Mouse (Mus musculus): ENCODE data around the gene Nat14.
"Not testable (repeated sequence)": the region's sequence is repeated elsewhere in the genome, so short reads cannot be mapped to it uniquely, and the experiment has no call there.

The Nat14 gene

DNA sequence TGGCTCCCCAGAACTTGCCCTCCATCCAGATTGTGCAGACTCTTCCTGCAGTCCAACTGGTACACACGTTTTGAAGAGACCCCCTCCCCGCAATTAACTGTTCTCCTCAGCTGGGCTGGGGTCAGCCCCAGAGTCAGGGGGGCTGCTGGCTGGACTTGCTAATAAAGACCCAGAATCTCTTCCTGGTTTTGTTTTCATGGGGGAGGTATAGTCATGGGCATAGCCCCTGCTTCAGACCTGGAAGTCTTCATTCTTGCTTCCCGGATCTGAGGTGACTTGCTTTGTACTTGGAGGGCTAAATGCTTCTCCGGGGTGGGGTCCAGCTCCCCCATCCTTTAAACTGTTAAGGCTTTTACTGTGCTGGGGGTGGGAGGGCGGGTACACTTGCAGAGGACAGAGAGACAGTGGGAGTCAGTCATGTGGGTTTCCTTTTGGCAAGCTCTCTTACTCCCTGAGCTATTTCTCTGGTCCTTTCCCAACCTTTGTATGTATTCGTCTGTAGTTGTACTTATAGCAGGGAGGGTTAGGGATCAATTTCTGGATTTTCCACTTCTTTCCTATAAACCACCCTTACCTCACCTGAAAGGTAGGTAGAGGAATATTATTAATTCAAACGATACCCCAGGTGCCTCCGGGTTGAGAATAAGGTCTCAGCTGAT is at the start of gene Nat14:
Gene Nat14, plus strand, starts transcription at position 205 of the 659 bp plus-strand sequence.
- DNase-seq (ENCODE audit: low read depth) = no peak

DNA sequence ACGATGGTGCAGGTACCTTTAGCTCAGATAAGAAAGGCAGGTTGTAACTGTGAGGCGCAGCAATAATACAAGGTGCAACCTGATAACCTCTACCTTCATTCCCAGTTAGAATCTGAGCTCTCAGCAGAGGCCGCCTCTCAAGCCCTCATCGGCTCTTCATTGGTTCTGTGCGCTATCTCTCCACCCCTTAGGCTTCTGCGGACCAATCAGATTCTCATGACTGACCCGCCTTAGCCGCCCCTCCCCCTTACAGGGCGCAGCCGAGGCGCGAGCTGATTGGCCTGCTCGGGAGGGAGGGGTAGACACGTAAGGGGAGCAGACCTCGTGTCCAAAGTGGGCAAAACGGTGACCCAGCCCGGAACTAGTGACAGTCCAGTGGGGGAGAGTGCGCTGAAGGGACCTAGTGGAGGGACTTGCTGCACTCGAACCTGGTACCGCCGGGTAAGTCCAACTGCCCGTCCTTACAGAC is 45.0 kb upstream of the Nat14 start, which contains the start of gene Isoc2a:
Gene Isoc2a, plus strand, starts transcription at position 401 of the 469 bp plus-strand sequence.
- DNase-seq (ENCODE audit: low read depth) = peak; percentile 94

DNA sequence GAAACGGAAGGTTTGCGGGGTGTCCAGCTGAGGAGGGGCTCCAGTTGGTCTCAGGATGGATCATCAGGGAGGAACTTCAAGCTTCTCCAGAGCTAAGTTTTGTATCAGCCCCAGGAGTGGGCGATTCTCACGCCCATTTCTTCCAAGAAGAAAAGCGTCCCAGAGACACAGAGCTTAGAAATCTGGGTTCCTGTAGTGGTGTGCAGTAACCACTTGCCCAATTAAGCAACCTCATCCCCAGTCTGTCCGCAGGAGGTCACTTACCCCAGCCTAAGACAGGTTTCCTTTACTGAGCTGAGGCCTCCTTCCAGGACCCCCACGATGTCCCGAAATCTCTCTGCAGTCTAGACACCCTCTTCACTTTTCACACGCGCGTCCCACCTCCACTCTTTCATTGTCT is 44.6 kb upstream of the Nat14 start:
- DNase-seq (ENCODE audit: low read depth) = no peak

DNA sequence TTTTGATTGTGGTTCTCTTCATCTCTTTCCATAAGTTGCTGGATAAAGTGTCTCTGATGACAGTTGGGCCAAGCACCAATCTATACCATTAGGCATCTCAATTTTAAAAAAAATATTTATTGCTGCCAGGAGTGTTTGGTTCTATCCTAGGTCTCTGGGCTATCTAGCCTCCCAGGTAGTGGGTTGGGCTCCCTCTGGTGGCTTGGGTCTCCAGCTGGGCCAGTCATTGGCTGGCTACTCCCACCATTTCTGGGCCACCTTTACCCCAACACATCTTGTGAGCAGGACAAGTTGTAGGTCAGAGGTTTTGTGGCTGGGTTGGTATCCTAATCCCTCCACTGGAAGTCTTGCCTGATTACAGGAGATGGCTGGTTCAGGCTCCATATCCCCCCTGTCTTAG is 43.6 kb upstream of the Nat14 start:
- no peak for DNase-seq (ENCODE audit: low read depth)

DNA sequence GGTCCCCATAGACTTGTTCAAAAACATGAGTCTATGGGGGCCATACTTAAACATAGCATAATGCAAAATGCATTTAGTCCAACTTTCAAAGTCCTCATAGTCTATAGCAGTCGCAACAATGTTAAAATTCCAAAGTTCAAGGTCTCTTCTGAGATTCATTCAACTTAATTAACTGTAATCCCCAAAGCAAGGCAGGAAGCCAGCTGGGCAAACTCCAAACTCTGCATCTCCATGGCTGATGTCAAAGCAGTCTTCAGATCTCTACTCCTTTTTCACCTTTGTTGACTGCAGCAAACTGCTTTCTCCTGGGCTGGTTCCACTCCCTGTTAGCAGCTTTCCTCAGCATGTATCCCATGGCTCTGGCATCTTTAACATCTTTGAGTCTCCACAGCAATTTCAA is 42.8 kb upstream of the Nat14 start:
- DNase-seq (ENCODE audit: low read depth) = not testable (repeated sequence)

DNA sequence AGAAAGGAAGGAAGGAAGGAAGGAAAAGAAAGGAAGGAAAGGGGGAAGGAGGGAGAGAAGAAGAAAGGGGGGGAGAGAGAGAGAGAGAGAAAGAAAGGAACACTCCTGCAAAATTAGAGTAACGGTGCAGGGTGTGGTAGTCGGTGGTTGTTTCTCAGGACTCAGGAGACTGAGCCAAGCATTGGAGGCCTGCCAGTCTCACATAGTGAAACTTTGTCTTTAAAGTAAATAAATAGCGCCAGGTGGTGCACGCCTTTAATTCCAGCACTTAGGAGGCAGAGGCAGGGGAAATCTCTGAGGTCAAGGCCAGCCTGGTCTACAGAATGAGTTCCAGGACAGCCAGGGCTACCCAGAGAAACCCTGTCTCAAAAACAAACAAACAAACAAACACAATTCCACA is 35.1 kb upstream of the Nat14 start:
- DNase-seq (ENCODE audit: low read depth) = no peak

DNA sequence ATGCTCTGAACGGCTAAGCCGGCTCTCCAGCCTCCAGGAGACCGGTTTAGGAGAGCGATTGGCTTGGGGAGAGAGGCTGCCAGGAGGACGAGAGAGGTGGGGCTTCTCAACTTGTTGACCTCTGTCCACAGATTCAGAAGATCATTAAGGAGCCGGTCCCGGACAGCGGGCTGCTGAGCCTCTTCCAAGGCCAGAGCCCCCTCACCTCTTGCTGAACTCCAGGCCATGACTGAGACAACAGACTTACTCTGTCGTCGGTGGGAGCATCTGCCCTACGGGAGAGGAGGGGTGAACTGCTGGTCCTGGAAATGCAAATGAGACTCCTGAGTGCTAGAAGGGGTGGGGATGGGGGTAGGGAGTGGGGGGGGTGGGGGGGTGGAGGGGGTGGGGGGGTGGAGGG is 26.6 kb upstream of the Nat14 start:
- no peak for DNase-seq (ENCODE audit: low read depth)

DNA sequence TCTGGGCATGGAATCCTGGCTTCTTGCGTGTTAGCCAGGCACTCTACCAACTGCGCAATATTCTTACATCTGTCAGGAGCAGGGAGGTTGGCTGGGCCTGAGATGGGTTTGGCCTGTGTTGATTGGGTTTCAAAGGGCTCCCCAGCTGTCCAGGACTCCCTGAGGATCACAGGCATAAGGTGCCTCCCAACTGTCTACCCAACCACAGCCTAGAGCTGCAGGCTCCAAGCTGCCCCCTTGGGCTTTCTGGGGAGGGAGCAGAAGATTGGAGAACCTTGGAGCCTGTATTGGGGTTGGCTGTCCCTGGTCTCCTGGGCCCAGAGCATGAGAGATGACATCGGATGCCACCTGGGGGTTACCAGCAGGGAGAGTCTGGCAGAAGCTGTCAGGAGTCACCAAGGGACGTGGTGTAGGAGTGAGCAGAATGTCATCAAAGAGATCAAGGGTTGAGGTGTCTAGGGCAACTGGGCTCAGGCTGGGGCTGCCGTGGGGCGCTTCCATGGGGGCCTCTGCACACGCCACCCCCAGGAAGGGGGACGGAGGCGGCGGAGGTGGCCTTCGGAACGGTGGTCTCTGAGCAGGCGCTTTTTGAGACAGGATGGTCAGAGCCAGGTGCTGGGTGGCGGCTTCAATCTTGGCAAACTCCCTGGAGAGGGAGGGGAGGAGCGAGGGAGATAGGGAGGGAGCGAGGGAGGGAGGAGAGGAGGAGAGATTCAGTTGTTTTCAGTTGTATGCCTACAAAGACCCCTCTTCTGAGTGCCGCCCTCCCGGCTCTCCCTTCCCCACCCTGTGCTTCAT is 22.8 kb upstream of the Nat14 start:
- DNase-seq (ENCODE audit: low read depth) = no peak

DNA sequence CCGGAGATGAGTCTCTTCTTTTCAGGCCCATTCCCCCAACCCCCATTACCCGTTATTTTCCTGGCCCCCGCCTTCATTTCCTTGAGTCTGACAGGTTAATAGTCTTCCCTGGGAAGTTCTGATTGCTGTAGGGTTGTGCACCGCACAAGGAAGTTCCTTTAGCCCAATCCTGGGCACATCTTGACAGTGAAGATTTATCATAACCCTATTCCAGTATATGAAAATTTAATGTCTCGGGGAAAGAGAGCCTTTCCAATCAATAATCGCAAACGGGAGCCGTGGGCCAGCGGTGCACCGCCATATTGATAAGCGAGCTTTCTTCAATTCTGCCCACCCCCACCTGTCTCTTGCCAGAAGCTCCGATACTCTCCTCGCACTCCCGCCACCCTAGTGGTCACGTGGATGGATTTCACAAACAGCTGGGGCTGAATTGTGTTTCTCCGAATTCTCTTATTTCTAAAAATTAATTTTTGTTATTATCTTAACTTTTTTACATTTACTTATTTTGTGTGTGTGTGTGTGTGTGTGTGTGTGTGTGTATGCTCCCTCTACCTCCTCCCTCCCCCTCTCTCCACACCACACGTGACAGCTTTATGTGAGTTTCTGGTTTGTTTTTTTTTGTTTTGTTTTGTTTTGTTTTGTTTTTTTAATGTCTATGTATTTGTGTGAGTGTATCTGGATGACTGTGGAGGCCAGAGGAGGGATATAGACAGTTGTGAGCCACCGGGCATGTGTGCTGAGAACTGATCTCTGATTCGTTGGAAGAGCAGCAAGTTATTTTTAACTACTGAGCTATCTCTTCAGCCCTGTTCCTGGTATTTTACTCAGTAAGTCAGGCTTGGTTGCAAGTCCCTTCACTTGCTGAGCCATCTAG is 21.9 kb upstream of the Nat14 start:
- no peak for DNase-seq (ENCODE audit: low read depth)

DNA sequence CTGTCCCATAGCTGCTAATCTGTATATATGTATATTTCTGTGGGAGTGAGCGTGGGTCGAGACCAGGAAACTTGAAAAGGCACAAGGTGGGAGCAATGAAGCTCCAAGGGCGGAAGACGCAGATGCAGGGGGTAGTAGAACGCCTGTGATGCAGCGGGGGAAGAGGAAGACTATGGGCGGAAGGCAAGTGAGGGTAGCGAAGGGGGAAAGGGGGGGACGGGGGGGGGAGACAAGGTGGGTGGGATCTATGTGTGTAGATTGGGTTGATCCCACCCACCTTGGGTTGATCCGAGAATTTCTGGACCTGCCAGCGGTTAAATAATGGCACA is 21.3 kb upstream of the Nat14 start:
- DNase-seq (ENCODE audit: low read depth) = no peak

DNA sequence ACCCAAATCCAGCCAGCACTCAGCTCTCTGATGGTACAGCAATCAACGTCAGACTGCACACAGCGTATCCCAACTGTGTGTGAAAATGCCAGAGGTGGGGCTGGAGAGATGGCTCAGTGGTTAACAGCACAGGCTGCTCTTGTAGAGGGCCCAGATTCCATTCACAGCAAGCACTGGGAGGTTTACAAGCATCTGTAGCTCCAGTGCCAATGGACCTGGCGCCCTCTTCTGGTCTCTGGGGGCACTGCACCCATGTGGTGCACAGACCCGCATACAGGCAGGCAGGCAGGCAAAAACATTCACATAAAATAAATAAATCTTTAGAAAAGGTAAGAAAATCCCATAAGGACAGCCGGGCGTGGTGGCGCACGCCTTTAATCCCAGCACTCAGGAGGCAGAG is 20.7 kb upstream of the Nat14 start:
- no peak for DNase-seq (ENCODE audit: low read depth)

DNA sequence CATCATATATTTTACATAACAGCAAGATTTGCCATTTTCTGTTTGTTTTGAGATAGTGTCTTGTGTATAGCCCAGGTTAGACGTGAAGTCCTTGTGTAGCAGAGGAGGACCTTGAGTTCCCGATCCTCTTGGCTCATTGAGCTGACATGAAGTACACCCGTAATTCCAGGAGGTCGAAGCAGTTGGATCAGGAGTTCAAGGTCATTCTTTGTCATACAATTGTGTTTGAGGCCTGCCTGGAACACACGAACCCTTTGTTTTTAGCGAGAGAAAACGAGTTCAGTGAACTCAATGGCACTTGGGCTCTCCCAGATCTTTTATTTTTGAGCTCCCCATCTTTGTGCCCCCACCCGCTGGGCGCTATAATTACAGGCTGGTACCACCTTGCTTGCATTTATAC is 19.4 kb upstream of the Nat14 start:
- DNase-seq (ENCODE audit: low read depth) = no peak

DNA sequence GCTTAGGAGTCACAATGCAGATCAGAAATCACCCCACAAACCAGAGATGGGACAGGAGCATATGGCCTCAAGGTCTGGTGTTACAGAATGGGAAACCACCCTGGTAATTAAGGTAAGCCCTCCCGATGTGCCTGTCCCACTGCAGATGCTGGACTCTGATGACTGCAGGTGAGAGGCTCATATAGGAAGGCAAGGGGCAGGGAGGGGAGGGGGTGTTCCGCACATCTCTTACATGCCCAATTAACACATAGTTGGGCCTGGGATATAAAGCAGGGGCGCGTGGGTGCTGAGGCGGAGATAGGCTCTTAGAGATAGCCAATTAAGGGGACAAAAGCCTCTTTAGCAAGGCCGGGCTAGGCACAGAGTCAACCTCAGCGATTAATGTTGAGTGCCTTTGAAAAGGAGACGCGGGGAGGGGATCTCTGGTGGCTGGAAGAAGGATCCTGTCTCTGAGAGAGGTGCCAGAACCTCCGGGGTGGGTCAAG is 15.3 kb upstream of the Nat14 start, which contains the start of gene Gm36210:
Gene Gm36210, minus strand, starts transcription at position 51 of the 485 bp plus-strand sequence.
- DNase-seq (ENCODE audit: low read depth) = no peak

DNA sequence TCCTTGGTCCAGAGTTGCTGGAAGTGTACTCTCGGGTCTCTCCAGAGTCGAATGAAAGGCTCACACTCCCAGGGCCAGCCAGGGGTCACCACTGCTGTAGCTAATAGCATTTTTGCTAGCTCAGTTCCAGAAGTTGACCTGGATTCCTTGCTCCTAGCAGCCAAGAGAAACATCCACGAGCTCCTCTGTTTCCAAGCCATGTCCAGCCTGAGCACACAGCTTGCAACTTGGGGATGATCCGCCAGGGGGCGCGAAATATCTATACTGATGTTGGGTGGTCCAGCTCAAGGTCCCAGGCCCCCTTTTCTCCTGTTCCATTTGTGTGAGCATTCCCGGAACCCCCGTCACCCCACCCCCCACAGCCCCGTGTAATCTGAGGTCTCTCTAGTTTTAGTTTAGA is 10.3 kb upstream of the Nat14 start:
- DNase-seq (ENCODE audit: low read depth) = no peak

DNA sequence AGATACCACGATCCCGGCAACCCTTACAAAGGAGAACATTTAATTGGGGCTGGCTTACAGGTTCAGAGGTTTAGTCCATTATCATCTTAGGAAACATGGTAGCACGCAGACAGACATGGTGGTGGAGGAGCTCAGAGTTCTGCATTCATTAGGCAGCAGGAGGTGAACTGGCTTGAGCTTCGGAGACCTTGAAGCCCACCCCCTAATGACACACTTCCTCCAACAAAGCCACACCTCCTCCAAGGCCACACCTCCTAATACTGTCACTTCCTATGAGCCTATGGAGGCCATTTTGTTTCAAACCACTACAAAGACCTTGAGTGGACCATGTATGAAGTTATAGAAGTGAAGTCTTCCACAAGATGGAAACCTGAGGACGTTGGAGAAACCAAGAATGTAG is 9.6 kb upstream of the Nat14 start:
- DNase-seq (ENCODE audit: low read depth) = no peak

DNA sequence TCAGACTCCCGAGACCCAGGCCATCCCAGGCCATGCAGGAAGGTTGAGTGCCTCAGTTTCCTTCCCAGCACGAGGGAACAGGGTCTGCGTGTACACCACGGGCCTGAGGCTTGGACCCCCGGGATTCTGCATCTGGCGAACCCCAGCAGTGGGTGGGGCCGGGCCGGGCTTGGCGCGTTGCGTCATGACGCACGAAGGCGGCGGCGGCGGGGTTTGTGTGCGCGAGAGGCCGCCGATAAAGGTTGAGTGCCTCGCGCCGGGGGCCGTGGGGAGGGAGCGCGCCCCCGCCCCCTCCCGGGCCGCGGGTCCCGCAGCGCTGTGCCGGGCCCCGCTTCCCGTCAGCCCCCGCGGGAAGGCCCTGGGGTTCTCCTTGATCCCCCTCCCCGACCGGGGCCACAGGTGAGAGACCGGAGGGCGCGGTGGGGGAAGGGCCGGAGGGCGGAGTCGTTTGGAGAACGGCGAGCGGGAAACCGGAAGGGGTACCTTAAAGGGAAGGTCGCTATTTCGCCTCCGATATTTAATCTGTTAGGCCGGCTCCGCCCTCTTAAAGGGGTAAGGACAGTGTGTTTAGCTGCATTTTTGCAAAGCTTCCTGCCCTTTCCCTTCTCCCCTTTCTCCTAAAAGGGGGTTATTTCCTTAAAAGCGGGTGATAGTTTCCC is 6.7 kb upstream of the Nat14 start, which contains the start of gene Zfp628:
Gene Zfp628, plus strand, starts transcription at position 211 of the 659 bp plus-strand sequence.
- DNase-seq (ENCODE audit: low read depth) = peak; percentile 90

DNA sequence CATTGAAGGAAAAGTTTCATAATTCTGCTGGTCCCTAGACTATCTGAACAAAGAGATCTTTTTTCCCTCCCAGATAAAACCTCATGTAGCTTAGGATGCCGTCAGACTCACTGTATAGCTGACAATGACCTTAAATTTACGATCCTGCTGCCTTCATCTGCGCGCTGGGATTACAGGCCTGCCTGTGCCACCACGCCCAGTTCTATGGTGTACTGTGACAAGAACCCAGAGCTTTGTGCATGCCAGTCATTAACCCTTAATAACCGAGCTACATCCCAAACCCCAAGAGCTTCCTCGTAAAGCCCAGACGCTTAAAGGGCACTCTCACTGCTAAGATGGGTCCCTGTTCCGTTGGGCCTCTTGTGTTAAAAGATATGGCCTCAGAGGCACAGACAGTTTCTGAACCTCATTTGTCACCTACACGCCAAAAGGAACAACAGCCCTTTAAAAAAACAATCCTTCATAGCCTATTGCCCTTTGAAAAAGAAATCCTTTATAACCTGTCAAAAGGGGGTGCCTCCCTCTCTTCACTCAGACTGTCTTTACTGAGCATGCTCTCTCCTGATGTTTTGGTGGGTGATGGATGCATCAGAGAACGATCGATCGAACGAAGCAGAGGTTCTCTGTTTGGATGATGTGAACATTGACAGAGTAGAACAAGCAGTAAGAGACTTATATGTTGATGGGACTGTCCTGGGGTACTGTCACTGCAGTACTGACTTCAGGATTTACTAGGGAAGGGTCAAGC is 6.0 kb upstream of the Nat14 start:
- no peak for DNase-seq (ENCODE audit: low read depth)

DNA sequence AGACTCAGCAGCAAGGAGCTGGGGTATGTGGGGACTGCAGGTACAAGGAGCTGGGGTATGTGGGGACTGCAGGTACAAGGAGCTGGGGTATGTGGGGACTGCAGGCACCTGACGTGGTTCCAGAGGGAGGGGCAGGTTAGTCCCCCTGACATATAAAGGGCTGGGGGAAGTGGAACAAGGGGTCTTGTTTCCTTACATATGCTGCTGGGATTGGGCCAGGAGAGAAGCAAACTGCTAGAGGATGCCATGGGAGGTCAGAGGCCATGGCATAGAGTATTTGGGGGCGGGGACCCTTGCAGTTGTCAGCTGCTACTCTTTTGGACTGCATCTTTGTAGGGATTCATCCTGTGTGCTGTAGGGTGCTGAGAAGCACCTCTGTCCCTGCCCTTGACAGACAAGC is 4.3 kb upstream of the Nat14 start:
- DNase-seq (ENCODE audit: low read depth) = no peak

DNA sequence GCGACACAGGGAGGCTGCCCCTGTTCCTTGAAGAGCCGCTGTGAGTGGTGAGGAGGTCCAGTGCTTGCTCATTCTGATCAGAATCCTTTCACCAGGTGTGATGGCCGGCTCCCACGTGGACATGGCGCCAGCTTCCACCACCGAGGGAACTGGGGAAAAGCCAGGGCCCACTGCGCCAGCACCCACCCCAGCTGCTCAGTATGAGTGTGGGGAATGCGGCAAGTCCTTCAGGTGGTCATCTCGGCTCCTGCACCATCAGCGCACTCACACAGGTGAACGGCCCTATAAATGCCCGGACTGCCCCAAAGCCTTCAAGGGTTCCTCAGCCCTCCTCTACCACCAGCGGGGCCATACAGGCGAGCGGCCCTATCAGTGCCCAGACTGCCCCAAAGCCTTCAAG is 3.1 kb upstream of the Nat14 start:
- DNase-seq (ENCODE audit: low read depth) = no peak

DNA sequence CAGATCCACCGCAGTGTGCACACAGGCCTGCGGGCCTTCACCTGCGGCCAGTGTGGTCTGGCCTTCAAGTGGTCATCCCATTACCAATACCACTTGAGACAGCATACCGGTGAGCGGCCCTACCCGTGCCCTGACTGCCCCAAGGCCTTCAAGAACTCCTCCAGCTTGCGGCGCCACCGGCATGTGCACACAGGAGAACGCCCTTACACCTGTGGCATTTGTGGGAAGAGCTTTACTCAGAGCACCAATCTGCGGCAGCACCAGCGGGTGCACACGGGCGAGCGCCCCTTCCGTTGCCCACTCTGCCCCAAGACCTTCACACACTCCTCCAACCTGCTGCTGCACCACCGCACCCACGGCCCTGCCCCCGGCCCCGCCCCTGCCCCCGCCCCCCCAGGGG is 2.7 kb upstream of the Nat14 start:
- DNase-seq (ENCODE audit: low read depth) = no peak

DNA sequence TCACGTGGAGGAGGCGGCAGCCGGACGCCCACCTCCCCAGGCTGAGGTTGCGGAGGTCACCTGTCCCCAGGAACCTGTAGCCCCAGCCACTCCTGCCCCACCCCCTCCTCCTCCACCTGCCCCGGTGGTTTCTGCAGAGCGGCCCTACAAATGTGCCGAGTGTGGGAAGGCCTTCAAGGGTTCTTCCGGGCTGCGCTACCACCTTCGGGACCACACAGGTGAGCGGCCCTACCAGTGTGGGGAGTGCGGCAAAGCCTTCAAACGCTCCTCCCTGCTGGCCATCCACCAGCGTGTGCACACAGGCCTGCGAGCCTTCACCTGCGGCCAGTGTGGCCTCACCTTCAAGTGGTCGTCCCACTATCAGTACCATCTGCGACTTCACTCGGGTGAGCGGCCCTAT is 1.9 kb upstream of the Nat14 start:
- no peak for DNase-seq (ENCODE audit: low read depth)

Data from c-Kit-positive CD71-positive TER-119-negative erythroid progenitor cells, embryonic 14.5 days (primary cell).